Mouse (Mus musculus): ENCODE measurements at regions not wholly inside any gene's neighbourhood (a gene's known extent, or its start where the extent isn't known, plus 50 kb on each side); places are given as distances from the start of the nearest gene placed in this dataset.

GRCm38 (mm10) chr15:8882880-8883539 is 84.7 kb upstream of the Ranbp3l start:
- WGBS, result 61% methylated on average over 9 of the region's 9 CpGs

GRCm38 (mm10) chr15:8874884-8875493 is 92.8 kb upstream of the Ranbp3l start:
- ATAC-seq (ENCODE audit: low FRiP score, low TSS enrichment) (no peak), DNase-seq (ENCODE audit: low spot score) (no peak)
- no peak overlapping the region for H3K4me2 ChIP-seq (replicated peaks; ENCODE audit: low read depth)
- H3K36me3 ChIP-seq (ENCODE audit: control insufficient read depth, insufficient read depth, low read length), result no peaks in the 10 kb centered on the region
- TF ChIP-seq CTCF (IDR thresholded peaks at IDR 0.05; ENCODE audit: low read depth) (no peak), EP300 (optimal IDR thresholded peaks at IDR 0.05) (no peak)
- H3K4me1 ChIP-seq (replicated peaks; ENCODE audit: control insufficient read depth, insufficient read depth), result no peaks in the 10 kb centered on the region
- no peak overlapping the region for H3K27ac ChIP-seq (replicated peaks)
- H3K4me3 ChIP-seq (ENCODE audit: low read depth, low read length), result no peak overlapping the region
- no peaks in the 10 kb centered on the region for H3K9me3 ChIP-seq (ENCODE audit: control insufficient read depth, low read length)
- no peaks in the 10 kb centered on the region for H3K27me3 ChIP-seq (ENCODE audit: control insufficient read depth, insufficient read depth, low read length)
- no peak overlapping the region for H3K9ac ChIP-seq (ENCODE audit: low read length)
- 84% methylated on average over 9 of the region's 9 CpGs for WGBS

More at GRCm38 (mm10) chr15:8882880-8883539, 84.7 kb upstream of the Ranbp3l start:
- Histone ChIP-seq H3K36me3 (ENCODE audit: control insufficient read depth, insufficient read depth, low read length) (no peaks in the 10 kb centered on the region), H3K4me1 (replicated peaks; ENCODE audit: control insufficient read depth, insufficient read depth) (no peaks in the 10 kb centered on the region), H3K27me3 (ENCODE audit: control insufficient read depth, insufficient read depth, low read length) (no peaks in the 10 kb centered on the region), H3K27ac (replicated peaks) (no peak overlapping the region), H3K9ac (ENCODE audit: low read length) (no peak overlapping the region), H3K4me2 (replicated peaks; ENCODE audit: low read depth) (no peak overlapping the region), H3K4me3 (ENCODE audit: low read depth, low read length) (no peak overlapping the region), H3K9me3 (ENCODE audit: control insufficient read depth, low read length) (no peaks in the 10 kb centered on the region)
- no peak for DNase-seq (ENCODE audit: low spot score)
- ATAC-seq (ENCODE audit: low FRiP score, low TSS enrichment), result no peak
- TF ChIP-seq CTCF (IDR thresholded peaks at IDR 0.05; ENCODE audit: low read depth) (no peak), EP300 (optimal IDR thresholded peaks at IDR 0.05) (no peak)

GRCm38 (mm10) chr15:8868021-8868420 is 99.7 kb upstream of the Ranbp3l start:
- no peak overlapping the region for H3K9ac ChIP-seq (ENCODE audit: low read length)
- TF ChIP-seq EP300 (optimal IDR thresholded peaks at IDR 0.05), result no peak
- no peak for TF ChIP-seq CTCF (IDR thresholded peaks at IDR 0.05; ENCODE audit: low read depth)
- H3K4me1 ChIP-seq (replicated peaks; ENCODE audit: control insufficient read depth, insufficient read depth), result no peaks in the 10 kb centered on the region
- no peaks in the 10 kb centered on the region for H3K36me3 ChIP-seq (ENCODE audit: control insufficient read depth, insufficient read depth, low read length)
- H3K9me3 ChIP-seq (ENCODE audit: control insufficient read depth, low read length), result no peaks in the 10 kb centered on the region
- DNase-seq (ENCODE audit: low spot score), result no peak
- no peak overlapping the region for H3K4me2 ChIP-seq (replicated peaks; ENCODE audit: low read depth)
- no peaks in the 10 kb centered on the region for H3K27me3 ChIP-seq (ENCODE audit: control insufficient read depth, insufficient read depth, low read length)
- no peak overlapping the region for H3K4me3 ChIP-seq (ENCODE audit: low read depth, low read length)
- 78% methylated on average over 2 of the region's 2 CpGs for WGBS
- no peak for ATAC-seq (ENCODE audit: low FRiP score, low TSS enrichment)
- no peak overlapping the region for H3K27ac ChIP-seq (replicated peaks)

- no peak for ATAC-seq (ENCODE audit: low FRiP score, low TSS enrichment)
- no peaks in the 10 kb centered on the region for H3K27me3 ChIP-seq (ENCODE audit: control insufficient read depth, insufficient read depth, low read length)
- no peak overlapping the region for H3K27ac ChIP-seq (replicated peaks)
- H3K9me3 ChIP-seq (ENCODE audit: control insufficient read depth, low read length), result no peaks in the 10 kb centered on the region
- H3K36me3 ChIP-seq (ENCODE audit: control insufficient read depth, insufficient read depth, low read length), result no peaks in the 10 kb centered on the region
- no peak for TF ChIP-seq EP300 (optimal IDR thresholded peaks at IDR 0.05)
- TF ChIP-seq CTCF (IDR thresholded peaks at IDR 0.05; ENCODE audit: low read depth), result no peak
- no peak overlapping the region for H3K9ac ChIP-seq (ENCODE audit: low read length)
- 24% methylated on average over 7 of the region's 7 CpGs for WGBS
- no peaks in the 10 kb centered on the region for H3K4me1 ChIP-seq (replicated peaks; ENCODE audit: control insufficient read depth, insufficient read depth)
- H3K4me2 ChIP-seq (replicated peaks; ENCODE audit: low read depth), result no peak overlapping the region
- no peak for DNase-seq (ENCODE audit: low spot score)
- H3K4me3 ChIP-seq (ENCODE audit: low read depth, low read length), result no peak overlapping the region
These were observed 100.4 kb upstream of the Ranbp3l start for GRCm38 (mm10) chr15:8867160-8867891.

GRCm38 (mm10) chr15:8865089-8865933 is 102.4 kb upstream of the Ranbp3l start:
- no peaks in the 10 kb centered on the region for H3K36me3 ChIP-seq (ENCODE audit: control insufficient read depth, insufficient read depth, low read length)
- no peaks in the 10 kb centered on the region for H3K4me1 ChIP-seq (replicated peaks; ENCODE audit: control insufficient read depth, insufficient read depth)
- no peak overlapping the region for H3K9ac ChIP-seq (ENCODE audit: low read length)
- no peak overlapping the region for H3K4me3 ChIP-seq (ENCODE audit: low read depth, low read length)
- H3K9me3 ChIP-seq (ENCODE audit: control insufficient read depth, low read length), result no peaks in the 10 kb centered on the region
- whole genome bisulfite sequencing, result 79% methylated on average over 8 of the region's 8 CpGs
- DNase-seq (ENCODE audit: low spot score) (no peak), ATAC-seq (ENCODE audit: low FRiP score, low TSS enrichment) (no peak)
- no peaks in the 10 kb centered on the region for H3K27me3 ChIP-seq (ENCODE audit: control insufficient read depth, insufficient read depth, low read length)
- H3K27ac ChIP-seq (replicated peaks), result no peak overlapping the region
- TF ChIP-seq EP300 (optimal IDR thresholded peaks at IDR 0.05) (no peak), CTCF (IDR thresholded peaks at IDR 0.05; ENCODE audit: low read depth) (no peak)
- no peak overlapping the region for H3K4me2 ChIP-seq (replicated peaks; ENCODE audit: low read depth)
